Mouse (Mus musculus) liver, adult 2 months (tissue): Measurements from ENCODE around the gene Lgi2. TPM values are rescaled to one million over a fixed set of nuclear protein-coding genes. Genes with fewer than 3 reads are reported as not detected.

ENCODE experiments used
- DNase-seq: peaks from one replicate; pipeline ENCODE4 v3.0.0-alpha.2; 2011; ENCODE audit warnings: low read depth, low spot score; ENCODE audit errors: extremely low read depth
- H3K27ac ChIP-seq: fragments of 200-500 bp; replicated peaks from 2 replicates; pipeline ENCODE4 v1.5.1; 2012; ENCODE audit warnings: low read depth, mild to moderate bottlenecking, control low read depth, inconsistent platforms, low read length; ENCODE audit not compliant: insufficient read depth
- H3K27me3 ChIP-seq: fragments of 200-500 bp; 2 replicates; pipeline ENCODE4 v1.6.1; 2012; ENCODE audit warnings: mild to moderate bottlenecking, moderate library complexity, low read length, inconsistent platforms; ENCODE audit not compliant: control insufficient read depth, insufficient read depth
- H3K36me3 ChIP-seq: fragments of 200-500 bp; 2 replicates; pipeline ENCODE4 v1.6.1; 2012; ENCODE audit warnings: low read length, inconsistent platforms; ENCODE audit not compliant: control insufficient read depth, insufficient read depth
- H3K4me1 ChIP-seq: fragments of 200-500 bp; 2 replicates; pipeline ENCODE4 v1.6.1; 2011; ENCODE audit warnings: low read length; ENCODE audit not compliant: control insufficient read depth, insufficient read depth
- H3K4me3 ChIP-seq: fragments of 200-500 bp; 2 replicates; pipeline ENCODE4 v1.5.1; 2011; ENCODE audit warnings: low read depth, mild to moderate bottlenecking, control low read depth, low read length, moderate library complexity; ENCODE audit not compliant: insufficient read depth
- H3K79me2 ChIP-seq: fragments of 200-500 bp; 2 replicates; pipeline ENCODE4 v1.6.1; 2012; ENCODE audit warnings: inconsistent platforms, mild to moderate bottlenecking, low read length, moderate library complexity; ENCODE audit not compliant: control insufficient read depth, insufficient read depth
- H3K9ac ChIP-seq: fragments of 200-500 bp; 2 replicates; pipeline ENCODE4 v1.6.1; 2012; ENCODE audit warnings: low read depth, mild to moderate bottlenecking, control low read depth, inconsistent platforms, low read length
- CTCF ChIP-seq: fragments of 200-500 bp; IDR thresholded peaks from 2 replicates; pipeline ENCODE4 v1.5.1; 2011; ENCODE audit warnings: low read depth, low read length, control low read depth
- POLR2A ChIP-seq: fragments of 200-500 bp; IDR thresholded peaks from 2 replicates; pipeline ENCODE4 v1.6.1; 2011; ENCODE audit warnings: low read length, control low read depth; ENCODE audit not compliant: insufficient read depth; ENCODE audit errors: extremely low read depth
- WGBS: fragments of 180-500 bp; shearing (Covaris S2); methylation state at CpG from one replicate; pipeline ENCODE4 v1.1.7; 2018; 5-methylcytosine and 5-hydroxymethylcytosine counted together
- polyA plus RNA-seq: library from polyadenylated mRNA; depleted of rRNA; stranded (reverse); fragments of >200 nt; gene quantifications from 2 replicates; pipeline ENCODE4 v1.2.3, GENCODE M21; 2012
- total RNA-seq: library from RNA; depleted of rRNA; stranded (reverse); fragments of >200 nt; gene quantifications from 2 replicates; pipeline ENCODE4 v1.2.3, GENCODE M21; 2014

The Lgi2 gene
- total and polyA plus RNA-seq, 2 experiments, result 0.06 to 0.18 TPM

- no peak for DNase-seq
- peaks cover 11% of the 10 kb centered on the region for H3K4me1 ChIP-seq
- H3K27ac ChIP-seq, result no peak overlapping the region
- no peaks in the 10 kb centered on the region for H3K79me2 ChIP-seq
- no peak overlapping the region for H3K4me3 ChIP-seq
- H3K36me3 ChIP-seq, result no peaks in the 10 kb centered on the region
- no peaks in the 10 kb centered on the region for H3K27me3 ChIP-seq
- H3K9ac ChIP-seq, result no peak overlapping the region
- WGBS, result 44% methylated on average over 10 of the region's 10 CpGs
- TF ChIP-seq CTCF (no peak), POLR2A (no peak)
Observed at GRCm38 (mm10) chr5:52609672-52610071, 43.4 kb upstream of the Lgi2 start.

GRCm38 (mm10) chr5:52604582-52605041, 38.4 kb upstream of the Lgi2 start:
- H3K27me3 ChIP-seq, result no peaks in the 10 kb centered on the region
- WGBS, result 79% methylated on average over 6 of the region's 6 CpGs

GRCm38 (mm10) chr5:52590612-52591011, 24.4 kb upstream of the Lgi2 start:
- no peaks in the 10 kb centered on the region for H3K79me2 ChIP-seq
- no peaks in the 10 kb centered on the region for H3K36me3 ChIP-seq
- no peak overlapping the region for H3K4me3 ChIP-seq
- 67% methylated on average over 9 of the region's 9 CpGs for WGBS
- peak; percentile 40 for DNase-seq
- TF ChIP-seq CTCF (no peak), POLR2A (no peak)
- H3K4me1 ChIP-seq, result peaks cover 10% of the 10 kb centered on the region
- H3K9ac ChIP-seq, result no peak overlapping the region
- H3K27ac ChIP-seq, result no peak overlapping the region
- no peaks in the 10 kb centered on the region for H3K27me3 ChIP-seq

More at GRCm38 (mm10) chr5:52604582-52605041, 38.4 kb upstream of the Lgi2 start:
- no peak overlapping the region for H3K4me3 ChIP-seq
- no peak overlapping the region for H3K9ac ChIP-seq
- DNase-seq, result no peak
- no peaks in the 10 kb centered on the region for H3K79me2 ChIP-seq
- H3K36me3 ChIP-seq, result no peaks in the 10 kb centered on the region
- no peaks in the 10 kb centered on the region for H3K4me1 ChIP-seq
- no peak for TF ChIP-seq POLR2A
- TF ChIP-seq CTCF, result no peak
- no peak overlapping the region for H3K27ac ChIP-seq

GRCm38 (mm10) chr5:52588650-52589049, 22.4 kb upstream of the Lgi2 start:
- DNase-seq, result peak; percentile 83
- Histone ChIP-seq H3K9ac (no peak overlapping the region), H3K4me3 (no peak overlapping the region), H3K79me2 (no peaks in the 10 kb centered on the region), H3K27me3 (no peaks in the 10 kb centered on the region), H3K27ac (no peak overlapping the region), H3K4me1 (peaks cover 10% of the 10 kb centered on the region), H3K36me3 (no peaks in the 10 kb centered on the region)
- 29% methylated on average over 4 of the region's 4 CpGs for WGBS
- no peak for TF ChIP-seq POLR2A
- TF ChIP-seq CTCF, result no peak

GRCm38 (mm10) chr5:52587291-52587733, 21.1 kb upstream of the Lgi2 start:
- TF ChIP-seq CTCF (no peak), POLR2A (no peak)
- Histone ChIP-seq H3K36me3 (no peaks in the 10 kb centered on the region), H3K4me1 (peaks cover 10% of the 10 kb centered on the region), H3K9ac (no peak overlapping the region), H3K79me2 (no peaks in the 10 kb centered on the region), H3K27me3 (no peaks in the 10 kb centered on the region), H3K27ac (no peak overlapping the region), H3K4me3 (no peak overlapping the region)
- 76% methylated on average over 9 of the region's 9 CpGs for whole genome bisulfite sequencing
- no peak for DNase-seq

GRCm38 (mm10) chr5:52572572-52572971, 6.3 kb upstream of the Lgi2 start:
- Histone ChIP-seq H3K79me2 (no peaks in the 10 kb centered on the region), H3K4me1 (no peaks in the 10 kb centered on the region), H3K27me3 (peaks cover 4% of the 10 kb centered on the region; the same call in 1 of the 2 replicates), H3K4me3 (no peak overlapping the region), H3K36me3 (no peaks in the 10 kb centered on the region), H3K9ac (no peak overlapping the region), H3K27ac (no peak overlapping the region)
- no peak for TF ChIP-seq CTCF
- no peak for TF ChIP-seq POLR2A
- DNase-seq, result no peak
- 50% methylated on average over 1 of the region's 1 CpGs for WGBS
